Mouse (Mus musculus) ES-Bruce4 (cell line): Measurements from ENCODE around the gene Serpinf1.

Experiments used
- CTCF ChIP-seq: IDR thresholded peaks from one replicate; pipeline ENCODE4 v1.8.1; 2011; ENCODE audit warnings: low read depth, low read length
- EP300 ChIP-seq: IDR thresholded peaks from 2 replicates; pipeline ENCODE4 v1.6.1; 2011; ENCODE audit warnings: low read depth, low read length; ENCODE audit not compliant: insufficient read depth
- POLR2A ChIP-seq: IDR thresholded peaks from one replicate; pipeline ENCODE4 v1.8.1; 2011; ENCODE audit warnings: low read length; ENCODE audit not compliant: insufficient read depth

GRCm38 (mm10) chr11:75449695-75450094 is 27.2 kb upstream of the Serpinf1 start:
- TF ChIP-seq POLR2A (no peak), CTCF (no peak), EP300 (no peak)
